Comparison of ENCODE assay signal across 19 mouse cellular contexts in genomic region chr13:59534301-59534700, GRCm38 (mm10).
"Had no signal": no experiment of that assay in that cellular context is flagged by ENCODE, and none has a peak within 500 bp of the region (broad histone marks: within the 10 kb centered on the region; RNA-seq: fewer than 3 reads in every experiment).

No protein-coding gene starts in this region.

- H3K36me3 ChIP-seq: midbrain, embryonic 15.5 days had no signal

- H3K27me3 ChIP-seq: kidney, embryonic 15.5 days; limb, embryonic 12.5 days; limb, embryonic 15.5 days; midbrain, embryonic 12.5 days; midbrain, embryonic 15.5 days; neural tube, embryonic 12.5 days; neural tube, embryonic 15.5 days had no signal

- H3K27ac ChIP-seq: kidney, embryonic 15.5 days; limb, embryonic 12.5 days; limb, embryonic 15.5 days; liver, embryonic 14.5 days; macrophage; midbrain, embryonic 12.5 days; midbrain, embryonic 15.5 days; neural tube, embryonic 12.5 days; neural tube, embryonic 15.5 days had no signal

- H3K9ac ChIP-seq: kidney, embryonic 15.5 days; limb, embryonic 12.5 days; limb, embryonic 15.5 days; liver, embryonic 14.5 days; liver, postnatal 0 days; lung, embryonic 14.5 days; midbrain, embryonic 12.5 days; midbrain, embryonic 15.5 days; neural tube, embryonic 12.5 days; neural tube, embryonic 15.5 days had no signal

- H3K4me2 ChIP-seq: kidney, embryonic 15.5 days; limb, embryonic 12.5 days; limb, embryonic 15.5 days; liver, embryonic 11.5 days; lung, embryonic 14.5 days; midbrain, embryonic 12.5 days; midbrain, embryonic 15.5 days; neural tube, embryonic 12.5 days; neural tube, embryonic 15.5 days had no signal

- H3K4me3 ChIP-seq: kidney, embryonic 15.5 days; limb, embryonic 12.5 days; limb, embryonic 15.5 days; midbrain, embryonic 12.5 days; midbrain, embryonic 15.5 days; neural tube, embryonic 12.5 days; neural tube, embryonic 15.5 days had no signal

- H3K4me1 ChIP-seq: kidney, embryonic 15.5 days; limb, embryonic 12.5 days; limb, embryonic 15.5 days; midbrain, embryonic 12.5 days; midbrain, embryonic 15.5 days; neural tube, embryonic 12.5 days; neural tube, embryonic 15.5 days had no signal

- ATAC-seq: liver, postnatal 0 days; lung, postnatal 0 days; midbrain, embryonic 15.5 days had no signal

- DNase-seq: kidney, adult 11 months; kidney, adult 8-10 months; kidney, postnatal 10 days; kidney, postnatal 36 days; left cerebral cortex, postnatal 4 days; liver, postnatal 0 days; lung, embryonic 14.5 days; thymus, postnatal 25 days had no signal

- H3K9me3 ChIP-seq: kidney, embryonic 15.5 days; limb, embryonic 15.5 days; midbrain, embryonic 12.5 days; midbrain, embryonic 15.5 days; neural tube, embryonic 12.5 days; neural tube, embryonic 15.5 days had no signal
